Mouse (Mus musculus) ES-CJ7 (cell line): Measurements from ENCODE around the gene Psat1.
A peak's percentile ranks its signal among the peaks of the same experiment; 100 is the strongest.

ENCODE experiments used
- DNase-seq: peaks from one replicate; pipeline ENCODE4 v3.0.0; 2011; ENCODE audit warnings: low read depth, low spot score

Psat1 gene

GRCm38 (mm10) chr19:15924866-15925718, 22.0 kb downstream of the Psat1 start:
- peak; percentile 96 for DNase-seq

DNA sequence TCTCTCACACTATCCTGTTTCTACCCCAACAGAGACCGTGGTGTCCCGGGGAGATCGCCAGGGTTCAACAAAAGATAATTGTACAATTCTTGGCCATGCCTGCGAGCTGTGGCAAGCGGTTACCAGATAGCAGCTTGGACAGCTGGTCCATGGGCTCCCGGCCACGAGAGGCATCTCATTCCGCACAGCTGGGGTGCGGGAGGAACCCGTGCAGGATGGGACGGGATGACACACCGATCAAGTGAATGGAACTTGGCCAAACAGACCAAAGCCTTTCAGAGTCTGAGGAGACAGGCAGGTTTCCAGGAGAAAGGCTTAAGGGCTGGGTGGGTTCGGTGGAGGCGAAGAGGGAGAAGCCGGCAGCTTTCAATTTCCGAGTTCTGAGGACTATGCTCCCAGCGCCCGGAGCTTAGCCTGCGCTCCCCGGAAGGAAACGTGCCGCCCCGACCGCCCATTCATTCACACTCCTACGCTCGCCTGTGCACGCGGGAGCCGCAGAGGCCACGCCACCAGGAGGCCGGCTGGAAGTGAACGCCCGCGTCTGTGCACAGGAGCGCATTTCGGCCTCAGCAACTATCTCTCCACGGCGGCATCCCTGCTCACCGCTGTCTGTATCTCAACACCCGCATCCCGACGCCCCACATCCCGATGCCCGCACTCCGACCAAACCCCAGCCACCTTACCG, 22.8 kb downstream of the Psat1 start:
- no peak for DNase-seq

DNA sequence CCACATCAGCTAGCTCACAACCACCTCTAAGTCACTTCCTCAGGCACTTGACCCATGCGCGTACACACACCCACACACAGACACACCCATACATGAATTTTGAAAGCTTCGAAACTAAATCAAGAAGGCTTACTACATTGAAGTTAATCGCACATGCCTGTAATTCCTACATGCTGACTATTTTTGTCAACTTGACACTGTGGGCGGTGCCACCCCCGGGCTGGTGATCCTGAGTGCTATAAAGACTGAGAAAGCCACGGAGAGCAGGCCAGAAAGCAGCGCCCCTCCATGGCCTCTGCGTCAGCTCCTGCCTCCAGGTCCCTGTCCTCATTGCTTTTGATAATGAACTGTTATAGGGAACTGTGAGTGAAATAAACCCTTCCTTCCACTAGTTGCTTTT, 23.7 kb downstream of the Psat1 start:
- peak; percentile 18 for DNase-seq

GRCm38 (mm10) chr19:15919336-15919735, 27.8 kb downstream of the Psat1 start:
- DNase-seq, result no peak

DNA sequence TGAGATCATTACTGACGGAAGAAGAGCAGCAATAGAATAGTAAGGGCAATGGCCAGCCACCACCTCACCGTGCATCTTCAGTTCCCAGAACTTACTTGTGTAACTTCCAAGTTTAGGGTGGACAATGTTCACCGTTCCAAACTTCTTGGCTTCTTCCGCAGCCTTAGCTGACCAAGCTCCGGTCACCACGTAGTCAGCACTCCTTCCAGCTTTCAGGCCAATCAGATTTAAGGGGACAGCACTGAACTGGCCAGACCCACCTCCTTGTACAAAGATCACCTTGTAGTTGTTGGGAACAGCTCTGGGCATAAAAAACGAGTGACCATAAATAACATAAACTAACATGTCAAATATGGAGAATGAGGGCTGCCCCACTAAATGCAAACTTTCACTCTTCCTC, 29.0 kb downstream of the Psat1 start:
- DNase-seq, result no peak

- DNase-seq, result no peak
Measured at GRCm38 (mm10) chr19:15913249-15913997, 33.7 kb downstream of the Psat1 start.

DNA sequence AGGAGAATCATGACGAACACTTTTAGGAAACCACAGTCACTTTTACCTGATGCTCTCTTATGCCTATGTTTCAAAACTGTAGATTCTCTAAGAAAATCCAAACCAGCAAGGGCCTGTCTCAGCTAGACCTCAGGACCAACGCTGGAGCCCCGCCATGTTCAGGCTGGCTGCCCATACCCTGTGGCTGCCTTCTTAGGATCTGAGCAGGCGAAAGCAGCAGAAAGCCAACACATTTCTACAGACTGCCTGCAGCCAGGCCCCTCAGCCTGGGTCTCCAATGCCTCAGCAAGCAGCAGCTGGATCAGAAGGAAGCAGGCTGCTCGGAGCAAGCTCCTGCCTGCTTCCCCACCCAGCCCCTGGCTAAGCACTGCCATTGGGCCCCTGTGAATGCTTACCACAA, 35.7 kb downstream of the Psat1 start:
- DNase-seq, result no peak

GRCm38 (mm10) chr19:15910987-15911386, 36.1 kb downstream of the Psat1 start:
- no peak for DNase-seq

DNA sequence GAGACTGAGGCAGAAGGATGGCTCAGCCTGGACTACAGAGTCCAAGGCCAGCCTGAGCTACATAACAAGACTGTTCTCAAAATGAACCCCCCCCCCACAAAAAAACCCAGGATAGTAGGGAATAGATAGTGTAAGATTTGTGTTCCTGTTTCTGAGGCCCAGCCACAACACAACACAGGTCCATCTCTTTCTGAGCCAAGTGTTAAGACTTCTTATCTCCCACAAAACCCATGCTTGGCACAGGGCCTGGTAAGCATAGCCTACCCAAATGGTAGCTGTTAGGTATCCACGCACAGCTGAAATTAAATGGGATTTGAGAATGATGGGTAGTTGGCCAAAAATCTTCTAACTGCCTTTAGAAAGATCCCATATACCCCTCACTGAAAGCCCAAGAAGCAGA, 36.6 kb downstream of the Psat1 start:
- no peak for DNase-seq

GRCm38 (mm10) chr19:15908016-15908415, 39.1 kb downstream of the Psat1 start:
- DNase-seq, result no peak

DNA sequence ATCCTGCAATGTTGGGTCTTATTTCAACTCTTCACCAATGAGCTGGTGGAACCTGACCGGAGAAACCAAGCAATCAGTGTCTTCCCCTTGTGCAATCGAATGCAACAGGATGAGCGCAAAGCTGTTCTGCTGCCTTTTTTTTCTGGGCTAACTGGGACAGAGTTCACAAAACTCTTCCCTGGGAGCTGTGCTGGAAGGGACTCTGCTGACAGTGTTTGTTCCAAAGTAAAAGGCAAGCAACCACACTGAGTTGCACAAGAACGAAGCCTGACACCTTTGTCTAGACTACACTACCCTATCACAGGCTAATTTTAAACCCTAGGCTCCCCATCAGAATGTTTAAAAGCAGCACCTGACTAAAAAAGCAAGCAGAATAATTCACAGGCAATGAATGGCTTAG, 42.4 kb downstream of the Psat1 start:
- no peak for DNase-seq

DNA sequence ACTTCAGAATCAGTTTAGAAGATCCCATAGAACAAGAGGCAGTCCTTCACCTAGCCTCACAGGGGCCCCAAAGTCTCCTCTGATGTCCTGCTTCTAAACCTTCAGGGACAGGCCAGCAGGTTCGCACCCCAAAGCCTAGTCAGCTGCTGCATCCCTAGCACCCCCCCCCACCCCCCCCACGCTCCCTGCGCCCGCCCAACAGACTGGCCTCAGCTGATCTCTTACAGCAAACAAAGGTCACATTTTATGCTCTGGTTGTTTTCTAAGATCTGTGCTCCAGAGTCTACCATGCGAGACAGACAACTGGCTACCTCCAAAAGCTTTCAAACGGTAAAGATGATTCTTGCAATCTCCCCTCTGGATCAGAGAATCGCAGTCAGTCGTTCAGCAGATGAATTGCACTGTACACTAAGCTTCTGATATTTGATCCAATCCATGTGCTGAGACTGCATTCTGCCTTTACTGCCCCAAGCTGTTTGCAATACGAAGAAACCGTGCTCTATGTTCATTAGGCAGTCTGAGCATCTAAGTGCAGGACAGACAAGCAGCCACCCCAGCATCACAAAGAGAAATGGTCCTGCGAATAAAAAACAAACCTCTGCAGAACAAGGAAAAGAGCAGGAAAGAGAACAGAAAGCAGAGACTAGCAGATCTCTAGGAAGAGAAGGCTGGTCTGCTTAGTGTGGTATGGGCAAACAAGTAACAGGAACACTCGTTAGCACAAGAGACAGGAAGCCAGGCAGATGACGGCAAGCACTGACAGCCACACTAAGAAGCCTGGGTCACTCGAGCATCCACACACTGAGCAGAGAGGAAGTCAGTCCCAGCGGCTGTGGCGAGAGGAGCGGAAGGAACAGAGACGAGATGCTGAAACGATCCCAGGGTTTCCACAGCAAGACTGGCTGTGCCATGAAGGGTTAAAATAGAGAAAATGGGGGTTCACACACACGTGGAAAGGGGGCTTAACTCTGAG, 43.3 kb downstream of the Psat1 start:
- no peak for DNase-seq

GRCm38 (mm10) chr19:15895681-15896080, 51.5 kb downstream of the Psat1 start:
- DNase-seq, result no peak

DNA sequence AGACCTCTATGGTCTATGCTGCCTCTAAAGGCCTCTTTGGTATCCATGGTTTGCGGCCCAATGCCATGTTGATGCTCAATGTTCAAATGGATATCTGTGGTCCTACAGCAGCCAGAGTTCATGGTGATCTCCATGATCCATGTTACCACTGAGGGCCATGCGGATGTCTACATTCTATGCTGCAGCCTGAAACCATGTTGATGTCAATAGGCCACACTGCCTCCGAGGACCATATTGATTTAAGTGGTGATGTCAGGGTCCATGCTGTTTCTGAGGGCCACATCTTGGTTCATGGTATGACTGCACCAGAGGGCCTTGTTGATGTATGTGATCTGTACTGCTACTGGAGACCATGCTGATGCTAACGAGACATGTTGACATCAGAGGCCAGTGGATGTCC, 55.0 kb downstream of the Psat1 start:
- DNase-seq, result no peak

DNA sequence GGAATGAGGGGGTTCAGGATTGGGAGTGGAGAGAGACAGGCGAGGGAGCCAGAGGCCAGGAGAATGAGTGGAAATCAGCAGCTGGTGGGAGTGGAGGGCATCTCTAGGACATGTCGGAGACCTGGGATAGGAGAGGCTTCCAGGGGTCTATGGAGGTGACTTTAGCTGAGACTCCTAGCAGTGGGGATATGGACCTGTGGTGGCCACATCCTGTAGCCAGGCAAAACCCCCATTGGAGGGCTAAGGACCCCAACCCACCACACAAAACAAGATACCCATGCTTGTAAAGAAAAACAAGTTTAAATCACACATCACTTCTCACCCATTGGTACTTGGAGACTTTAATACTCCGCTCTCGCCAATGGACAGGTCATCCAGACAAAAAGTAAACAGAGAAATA, 58.7 kb downstream of the Psat1 start:
- DNase-seq, result no peak

DNA sequence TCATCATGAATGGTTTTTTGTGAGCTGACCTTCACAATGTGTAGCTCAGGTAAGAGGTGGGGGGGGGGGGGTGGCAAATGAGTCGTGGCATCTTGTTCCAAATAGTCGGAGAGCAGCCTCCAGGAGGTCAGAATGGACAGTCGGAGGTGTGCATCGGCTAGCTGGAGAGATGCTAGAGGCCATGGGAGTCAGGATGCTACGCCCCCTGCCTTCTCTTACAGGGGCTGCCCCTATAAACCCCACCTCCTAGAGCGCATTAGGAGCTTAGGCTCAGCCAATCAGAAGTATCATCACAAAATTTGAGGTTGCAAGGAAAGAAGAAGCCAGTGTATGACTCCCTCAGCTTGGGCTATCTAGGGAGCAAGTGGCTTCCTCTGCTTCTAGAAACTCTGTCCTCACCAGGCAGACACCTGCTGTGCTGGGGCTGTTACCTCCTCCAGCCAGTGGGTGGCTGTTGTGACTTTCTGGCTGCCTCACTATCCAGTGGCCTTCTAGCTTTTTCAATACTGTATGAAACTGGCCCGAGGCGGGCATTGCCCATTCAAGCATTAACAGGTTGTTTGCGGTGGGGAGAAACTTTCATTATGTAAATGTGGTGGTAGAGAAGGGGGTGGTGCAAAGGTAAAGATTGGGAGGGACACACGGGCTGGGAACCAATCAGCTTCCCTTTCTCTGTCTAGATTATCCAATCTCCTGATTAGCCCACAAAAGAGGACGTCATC, 64.3 kb downstream of the Psat1 start:
- DNase-seq, result peak; percentile 18

GRCm38 (mm10) chr19:15880731-15881130, 66.4 kb downstream of the Psat1 start:
- no peak for DNase-seq

- peak; percentile 26 for DNase-seq
Measured at GRCm38 (mm10) chr19:15879271-15879670, 67.9 kb downstream of the Psat1 start.

DNA sequence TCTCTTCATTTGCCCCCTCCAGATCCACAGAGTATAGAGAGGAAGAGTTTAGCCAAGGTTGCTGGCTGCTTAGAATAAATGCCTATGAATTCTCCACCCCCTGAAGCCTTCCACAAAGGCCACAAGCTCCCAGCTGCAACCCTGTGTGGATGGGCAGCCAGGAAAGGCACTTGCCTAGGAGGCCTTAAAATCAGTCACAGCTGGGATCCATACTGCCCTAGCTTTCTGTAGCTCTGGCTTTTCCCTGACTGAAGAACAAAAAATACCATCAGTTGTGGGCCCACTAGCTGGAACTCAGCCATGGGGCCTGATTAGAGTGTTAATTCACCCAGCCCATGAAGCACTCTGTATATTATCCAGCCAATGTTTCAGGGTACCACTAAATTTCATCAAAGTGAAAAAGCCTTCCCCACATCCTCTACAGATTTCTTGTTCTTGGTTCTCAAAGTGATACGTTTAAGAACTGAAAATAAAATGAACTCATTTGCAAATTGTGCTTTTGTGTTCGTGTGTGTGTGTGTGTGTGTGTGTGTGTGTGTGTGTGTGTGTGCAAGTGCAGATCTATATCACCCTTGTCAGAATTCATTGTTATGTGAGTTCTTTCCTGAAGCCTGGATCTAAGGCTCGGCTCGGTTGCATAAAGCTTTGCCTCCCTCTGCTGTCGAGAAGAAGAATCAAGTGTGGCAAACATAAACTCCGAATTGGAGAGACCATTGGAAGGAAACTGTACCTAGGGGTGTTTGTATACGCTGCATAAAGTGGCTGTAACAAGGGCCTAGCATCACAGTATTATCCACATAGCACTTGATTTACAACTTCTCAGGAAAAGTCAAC, 78.1 kb downstream of the Psat1 start:
- peak; percentile 7 for DNase-seq

GRCm38 (mm10) chr19:15866851-15867250, 80.3 kb downstream of the Psat1 start:
- DNase-seq, result peak; percentile 57
